Mouse (Mus musculus) MEL (cell line): ENCODE data around the gene Narf. TPM values are rescaled to one million over a fixed set of nuclear protein-coding genes. Genes with fewer than 3 reads are reported as not detected.

ENCODE experiments used
- DNase-seq: peaks from one replicate; pipeline ENCODE4 v3.0.0; 2011; ENCODE audit warnings: low read depth, low spot score
- H3K27ac ChIP-seq: 2 replicates; pipeline ENCODE4 v1.5.1; 2012; ENCODE audit warnings: low read depth, mild to moderate bottlenecking, control low read depth, low read length, moderate library complexity; ENCODE audit not compliant: control insufficient read depth
- H3K27me3 ChIP-seq, 2 experiments: fragments of 150-350 bp in 1 of 2; sonication (generic) in 1 of 2; 2 replicates each; pipeline ENCODE4 v1.6.1; 2012; ENCODE audit warnings: low read length in 2 of 2, mild to moderate bottlenecking in 2 of 2, improper control_type of control experiment in 1 of 2, moderate library complexity in 1 of 2; ENCODE audit not compliant: insufficient read depth in 2 of 2, control insufficient read depth in 1 of 2
- H3K36me3 ChIP-seq, 2 experiments: 2 replicates each; pipeline ENCODE4 v1.6.1; 2012 to 2014; ENCODE audit warnings: low read length in 2 of 2, improper control_type of control experiment in 1 of 2, inconsistent platforms in 1 of 2, mild to moderate bottlenecking in 1 of 2; ENCODE audit not compliant: insufficient read depth in 2 of 2, control insufficient read depth in 1 of 2
- H3K4me1 ChIP-seq, 2 experiments: fragments of 150-350 bp in 1 of 2; sonication (generic) in 1 of 2; 2 replicates each; pipeline ENCODE4 v1.6.1; 2012; ENCODE audit warnings: low read length in 2 of 2, improper control_type of control experiment in 1 of 2, mild to moderate bottlenecking in 1 of 2; ENCODE audit not compliant: insufficient read depth in 2 of 2, control insufficient read depth in 1 of 2
- H3K4me3 ChIP-seq, 2 experiments: fragments of 150-350 bp in 1 of 2; sonication (generic) in 1 of 2; 2 replicates each; pipeline ENCODE4 v1.5.1; 2012; ENCODE audit warnings: low read depth in 2 of 2, low read length in 2 of 2, mild to moderate bottlenecking in 2 of 2, moderate library complexity in 2 of 2, control low read depth in 1 of 2, improper control_type of control experiment in 1 of 2; ENCODE audit not compliant: control insufficient read depth in 1 of 2, insufficient read depth in 1 of 2
- H3K79me2 ChIP-seq: 2 replicates; pipeline ENCODE4 v1.6.1; 2012; ENCODE audit warnings: mild to moderate bottlenecking, low read length, moderate library complexity; ENCODE audit not compliant: control insufficient read depth, poor library complexity, insufficient read depth
- H3K9ac ChIP-seq: 2 replicates; pipeline ENCODE4 v1.6.1; 2012; ENCODE audit warnings: low read depth, mild to moderate bottlenecking, control low read depth, low read length, moderate library complexity; ENCODE audit not compliant: control insufficient read depth, poor library complexity, severe bottlenecking
- H3K9me3 ChIP-seq: fragments of 150-350 bp; sonication (generic); replicated peaks from 2 replicates; pipeline ENCODE4 v1.6.1; 2012; ENCODE audit warnings: mild to moderate bottlenecking, low read length, improper control_type of control experiment, moderate library complexity; ENCODE audit not compliant: insufficient read depth
- BHLHE40 ChIP-seq: IDR thresholded peaks from 2 replicates; pipeline ENCODE4 v1.6.1; 2012; ENCODE audit warnings: low read depth, mild to moderate bottlenecking, inconsistent platforms, low read length, improper control_type of control experiment, borderline replicate concordance
- CHD1 ChIP-seq: IDR thresholded peaks from 2 replicates; pipeline ENCODE4 v1.6.1; 2012; ENCODE audit warnings: low read depth, mild to moderate bottlenecking, inconsistent platforms, low read length, improper control_type of control experiment
- CHD2 ChIP-seq: IDR thresholded peaks from 2 replicates; pipeline ENCODE4 v1.6.1; 2011; ENCODE audit warnings: low read length, improper control_type of control experiment
- CTCF ChIP-seq, 3 experiments: IDR thresholded peaks in 2 of 3; conservative IDR thresholded peaks in 1 of 3; 2 replicates each; pipeline ENCODE4 v1.5.1; 2011 to 2012; ENCODE audit warnings: low read length in 3 of 3, low read depth in 2 of 3, mild to moderate bottlenecking in 2 of 3, improper control_type of control experiment in 1 of 3, inconsistent platforms in 1 of 3, mixed read lengths in 1 of 3, moderate library complexity in 1 of 3; ENCODE audit not compliant: control insufficient read depth in 1 of 3, insufficient read depth in 1 of 3, poor library complexity in 1 of 3, severe bottlenecking in 1 of 3
- E2F4 ChIP-seq: IDR thresholded peaks from 2 replicates; pipeline ENCODE4 v1.6.1; 2011; ENCODE audit warnings: low read depth, low read length, improper control_type of control experiment, borderline replicate concordance
- ELF1 ChIP-seq: IDR thresholded peaks from 2 replicates; pipeline ENCODE4 v1.6.1; 2014; ENCODE audit warnings: low read depth, mild to moderate bottlenecking, inconsistent platforms, low read length, improper control_type of control experiment, moderate library complexity
- EP300 ChIP-seq, 2 experiments: IDR thresholded peaks; 2 replicates each; pipeline ENCODE4 v1.6.1; 2011; ENCODE audit warnings: improper control_type of control experiment in 2 of 2, low read length in 2 of 2, low read depth in 1 of 2, mild to moderate bottlenecking in 1 of 2
- ETS1 ChIP-seq: IDR thresholded peaks from 2 replicates; pipeline ENCODE4 v1.6.1; 2012; ENCODE audit warnings: low read depth, mild to moderate bottlenecking, inconsistent platforms, low read length, improper control_type of control experiment, moderate library complexity
- GABPA ChIP-seq: IDR thresholded peaks from 2 replicates; pipeline ENCODE4 v1.6.1; 2012; ENCODE audit warnings: low read depth, mild to moderate bottlenecking, inconsistent platforms, low read length, improper control_type of control experiment, moderate library complexity
- GATA1 ChIP-seq: IDR thresholded peaks from 2 replicates; pipeline ENCODE4 v1.6.1; 2011; ENCODE audit warnings: low read depth, low read length, improper control_type of control experiment
- HCFC1 ChIP-seq: IDR thresholded peaks from 2 replicates; pipeline ENCODE4 v1.6.1; 2012; ENCODE audit warnings: low read depth, mild to moderate bottlenecking, inconsistent platforms, low read length, improper control_type of control experiment, moderate library complexity
- JUND ChIP-seq: IDR thresholded peaks from 2 replicates; pipeline ENCODE4 v1.6.1; 2011; ENCODE audit warnings: low read depth, mild to moderate bottlenecking, improper control_type of control experiment, low read length
- KAT2A ChIP-seq: conservative IDR thresholded peaks from 2 replicates; pipeline ENCODE4 v1.6.1; 2012; ENCODE audit warnings: low read depth, low read length, improper control_type of control experiment, inconsistent platforms
- MAFK ChIP-seq: IDR thresholded peaks from 2 replicates; pipeline ENCODE4 v1.6.1; 2011; ENCODE audit warnings: low read depth, mild to moderate bottlenecking, low read length, improper control_type of control experiment, borderline replicate concordance
- MAX ChIP-seq: IDR thresholded peaks from 2 replicates; pipeline ENCODE4 v1.6.1; 2011; ENCODE audit warnings: low read length, improper control_type of control experiment
- MAZ ChIP-seq: IDR thresholded peaks from 2 replicates; pipeline ENCODE4 v1.6.1; 2012; ENCODE audit warnings: low read depth, mild to moderate bottlenecking, inconsistent platforms, low read length, improper control_type of control experiment
- MEF2A ChIP-seq: IDR thresholded peaks from 2 replicates; pipeline ENCODE4 v1.6.1; 2014; ENCODE audit warnings: low read depth, mild to moderate bottlenecking, inconsistent platforms, low read length, improper control_type of control experiment; ENCODE audit not compliant: poor library complexity, insufficient replicate concordance, severe bottlenecking; ENCODE audit errors: extremely low read depth
- MXI1 ChIP-seq: IDR thresholded peaks from 2 replicates; pipeline ENCODE4 v1.6.1; 2011; ENCODE audit warnings: mild to moderate bottlenecking, low read depth, low read length, improper control_type of control experiment
- MYC ChIP-seq: IDR thresholded peaks from 2 replicates; pipeline ENCODE4 v1.6.1; 2011; ENCODE audit warnings: low read depth, mild to moderate bottlenecking, low read length, improper control_type of control experiment, moderate library complexity
- NELFE ChIP-seq: IDR thresholded peaks from 2 replicates; pipeline ENCODE4 v1.6.1; 2011; ENCODE audit warnings: low read depth, low read length, improper control_type of control experiment
- POLR2A ChIP-seq, 2 experiments: IDR thresholded peaks; 2 replicates each; pipeline ENCODE4 v1.6.1; 2011 to 2012; ENCODE audit warnings: low read length in 2 of 2, mild to moderate bottlenecking in 2 of 2, control low read depth in 1 of 2, improper control_type of control experiment in 1 of 2, low read depth in 1 of 2, moderate library complexity in 1 of 2; ENCODE audit not compliant: control insufficient read depth in 1 of 2, insufficient read depth in 1 of 2, poor library complexity in 1 of 2
- POLR2AphosphoS2 ChIP-seq: IDR thresholded peaks from 2 replicates; pipeline ENCODE4 v1.6.1; 2011; ENCODE audit warnings: low read length, improper control_type of control experiment
- POLR2AphosphoS5 ChIP-seq: IDR thresholded peaks from 2 replicates; pipeline ENCODE4 v1.6.1; 2012; ENCODE audit warnings: low read depth, borderline replicate concordance, mild to moderate bottlenecking, inconsistent platforms, low read length, moderate library complexity, mixed read lengths
- RAD21 ChIP-seq: IDR thresholded peaks from 2 replicates; pipeline ENCODE4 v1.6.1; 2011; ENCODE audit warnings: mild to moderate bottlenecking, low read depth, low read length, improper control_type of control experiment
- RCOR1 ChIP-seq: IDR thresholded peaks from 2 replicates; pipeline ENCODE4 v1.6.1; 2012; ENCODE audit warnings: low read depth, mild to moderate bottlenecking, inconsistent platforms, low read length, improper control_type of control experiment
- SIN3A ChIP-seq: IDR thresholded peaks from 2 replicates; pipeline ENCODE4 v1.6.1; 2012; ENCODE audit warnings: low read length, improper control_type of control experiment, inconsistent platforms
- SMC3 ChIP-seq: IDR thresholded peaks from 2 replicates; pipeline ENCODE4 v1.6.1; 2011; ENCODE audit warnings: low read depth, low read length, improper control_type of control experiment
- TAL1 ChIP-seq: IDR thresholded peaks from 2 replicates; pipeline ENCODE4 v1.6.1; 2012; ENCODE audit warnings: mild to moderate bottlenecking, inconsistent platforms, low read length, moderate library complexity, mixed read lengths
- TBP ChIP-seq: IDR thresholded peaks from 2 replicates; pipeline ENCODE4 v1.8.0; 2011; ENCODE audit warnings: low read depth, low read length, improper control_type of control experiment
- TCF12 ChIP-seq: IDR thresholded peaks from 2 replicates; pipeline ENCODE4 v1.6.1; 2014; ENCODE audit warnings: low read depth, mild to moderate bottlenecking, inconsistent platforms, low read length, improper control_type of control experiment, moderate library complexity
- UBTF ChIP-seq: IDR thresholded peaks from 2 replicates; pipeline ENCODE4 v1.6.1; 2012; ENCODE audit warnings: low read depth, mild to moderate bottlenecking, inconsistent platforms, low read length, improper control_type of control experiment, moderate library complexity, borderline replicate concordance; ENCODE audit not compliant: insufficient read depth
- USF1 ChIP-seq: IDR thresholded peaks from 2 replicates; pipeline ENCODE4 v1.6.1; 2014; ENCODE audit warnings: low read depth, mild to moderate bottlenecking, inconsistent platforms, low read length, improper control_type of control experiment, moderate library complexity
- USF2 ChIP-seq, 2 experiments: IDR thresholded peaks; 2 replicates each; pipeline ENCODE4 v1.6.1; 2011 to 2012; ENCODE audit warnings: improper control_type of control experiment in 2 of 2, low read length in 2 of 2, borderline replicate concordance in 1 of 2, inconsistent platforms in 1 of 2, low read depth in 1 of 2, mild to moderate bottlenecking in 1 of 2; ENCODE audit not compliant: insufficient read depth in 1 of 2
- ZC3H11A ChIP-seq: IDR thresholded peaks from 2 replicates; pipeline ENCODE4 v1.6.1; 2012; ENCODE audit warnings: low read depth, mild to moderate bottlenecking, inconsistent platforms, low read length, improper control_type of control experiment
- ZKSCAN1 ChIP-seq: IDR thresholded peaks from 2 replicates; pipeline ENCODE4 v1.6.1; 2012; ENCODE audit warnings: low read depth, mild to moderate bottlenecking, inconsistent platforms, low read length, improper control_type of control experiment, moderate library complexity
- ZMIZ1 ChIP-seq: IDR thresholded peaks from 2 replicates; pipeline ENCODE4 v1.6.1; 2012; ENCODE audit warnings: low read depth, mild to moderate bottlenecking, inconsistent platforms, low read length, improper control_type of control experiment, moderate library complexity
- ZNF384 ChIP-seq: IDR thresholded peaks from 2 replicates; pipeline ENCODE4 v1.6.1; 2012; ENCODE audit warnings: low read depth, mild to moderate bottlenecking, inconsistent platforms, low read length, improper control_type of control experiment
- polyA plus RNA-seq, 2 experiments: library from polyadenylated mRNA; stranded (reverse) in 1 of 2; unstranded in 1 of 2; fragments of >175 nt in 1 of 2; fragments of >200 nt in 1 of 2; gene quantifications; 2 replicates each; pipeline versions ENCODE4 v1.2.1 to v1.2.4; 2012; ENCODE audit warnings: low replicate concordance in 2 of 2, low read depth in 1 of 2; ENCODE audit not compliant: insufficient read length in 2 of 2, insufficient read depth in 1 of 2, missing spikeins in 1 of 2
- total RNA-seq: library from RNA; depleted of rRNA; stranded (reverse); fragments of 300-350 nt; gene quantifications from 2 replicates; pipeline ENCODE4 v1.2.3, GENCODE M21; 2012

Gene Narf
- total and polyA plus RNA-seq, 3 experiments, result 31.9 to 44.9 TPM; not detected in 1

GRCm38 (mm10) chr11:121235475-121236238, 1.4 kb upstream of the Narf start:
- peak overlapping the region; percentile 42 to 87 for H3K4me3 ChIP-seq
- peaks cover 28 to 43% of the 10 kb centered on the region in 2 experiments for H3K4me1 ChIP-seq

GRCm38 (mm10) chr11:121237345-121238128, 484 bp downstream of the Narf start:
- peak overlapping the region; percentile 85 to 94 for H3K4me3 ChIP-seq
- peaks cover 25 to 30% of the 10 kb centered on the region in 2 experiments for H3K4me1 ChIP-seq
- H3K36me3 ChIP-seq, result peaks cover 6 to 53% of the 10 kb centered on the region in 2 experiments
- peaks cover 10% of the 10 kb centered on the region for H3K79me2 ChIP-seq
- no peaks in the 10 kb centered on the region for H3K27me3 ChIP-seq
- no peaks in the 10 kb centered on the region for H3K9me3 ChIP-seq
- peak; percentile 87 for DNase-seq
- peak overlapping the region; percentile 97 for H3K27ac ChIP-seq
- peak overlapping the region; percentile 80 for H3K9ac ChIP-seq
- TF ChIP-seq MAFK, result no peak
- TF ChIP-seq JUND, result no peak
- no peak for TF ChIP-seq UBTF
- TF ChIP-seq POLR2AphosphoS2, result no peak
- TF ChIP-seq TAL1, result no peak
- peak; percentile 78; the same call in 1 of the 2 replicates for TF ChIP-seq CHD1
- TF ChIP-seq KAT2A, result no peak
- peak; percentile 86 for TF ChIP-seq BHLHE40
- TF ChIP-seq ELF1, result peak; percentile 62
- no peak for TF ChIP-seq RCOR1
- no peak for TF ChIP-seq MAZ
- TF ChIP-seq ZMIZ1, result 0 out of 2 replicates have a peak, but pooled peaks have one; percentile 29
- TF ChIP-seq ZKSCAN1, result no peak

More at GRCm38 (mm10) chr11:121235475-121236238, 1.4 kb upstream of the Narf start:
- Histone ChIP-seq H3K79me2 (peaks cover 10% of the 10 kb centered on the region), H3K27ac (peak overlapping the region; percentile 85), H3K36me3 (peaks cover under 1 to 60% of the 10 kb centered on the region in 2 experiments; a peak in 2 of 4 replicates), H3K9me3 (no peaks in the 10 kb centered on the region), H3K9ac (peak overlapping the region; percentile 66), H3K27me3 (no peaks in the 10 kb centered on the region)
- no peak for TF ChIP-seq POLR2AphosphoS5
- TF ChIP-seq MEF2A, result no peak
- TF ChIP-seq MYC, result peak; percentile 81; the same call in 1 of the 2 replicates
- TF ChIP-seq MAZ, result 0 out of 2 replicates have a peak, but pooled peaks have one; percentile 12
- peak; percentile 89; the same call in 1 of the 2 replicates for TF ChIP-seq CHD1
- TF ChIP-seq MAX, result peak; percentile 68
- peak; percentile 51; the same call in 1 of the 2 replicates for TF ChIP-seq USF1
- no peak for TF ChIP-seq KAT2A
- peak; percentile 69 for TF ChIP-seq HCFC1
- peak; percentile 42; the same call in 1 of the 2 replicates for TF ChIP-seq TBP
- TF ChIP-seq ZC3H11A, result peak; percentile 36; the same call in 1 of the 2 replicates
- peak; percentile 42; the same call in 1 of the 2 replicates for TF ChIP-seq NELFE
- no peak for TF ChIP-seq RCOR1
- TF ChIP-seq SMC3, result peak; percentile 42
- peak; percentile 40; the same call in 1 of the 2 replicates for TF ChIP-seq ETS1
- TF ChIP-seq JUND, result no peak
- 0 out of 2 replicates have a peak, but pooled peaks have one; percentile 12 for TF ChIP-seq BHLHE40
- no peak for TF ChIP-seq CHD2
- TF ChIP-seq POLR2A (IDR thresholded peaks at IDR 0.05; ENCODE audit: control insufficient read depth in 1 of 2, insufficient read depth in 1 of 2, low read depth in 1 of 2, low read length in 2 of 2, poor library complexity in 1 of 2), result peak in 1 of 2 experiments; percentile 50; a peak in 1 of 4 replicates
- TF ChIP-seq GATA1, result 0 out of 2 replicates have a peak, but pooled peaks have one; percentile 9
- peak; percentile 86 for TF ChIP-seq SIN3A
- peak; percentile 87 to 92 (median 91) for TF ChIP-seq CTCF (IDR thresholded peaks at IDR 0.05 in 2 of 3, conservative IDR thresholded peaks at IDR 0.05 in 1 of 3; ENCODE audit: control insufficient read depth in 1 of 3, insufficient read depth in 1 of 3, low read depth in 2 of 3, low read length in 3 of 3, poor library complexity in 1 of 3, severe bottlenecking in 1 of 3)
- no peak for TF ChIP-seq EP300 (IDR thresholded peaks at IDR 0.05; ENCODE audit: low read depth in 1 of 2, low read length in 2 of 2)
- TF ChIP-seq MXI1, result peak; percentile 85
- TF ChIP-seq E2F4, result peak; percentile 80; the same call in 1 of the 2 replicates
- 0 out of 2 replicates have a peak, but pooled peaks have one; percentile 21 for TF ChIP-seq ELF1
- no peak for TF ChIP-seq MAFK
- no peak for TF ChIP-seq GABPA
- no peak for TF ChIP-seq ZNF384
- TF ChIP-seq RAD21, result peak; percentile 67
- TF ChIP-seq TAL1, result no peak
- TF ChIP-seq TCF12, result no peak; the same call in 1 of the 2 replicates
- TF ChIP-seq POLR2AphosphoS2, result no peak
- TF ChIP-seq USF2 (IDR thresholded peaks at IDR 0.05; ENCODE audit: borderline replicate concordance in 1 of 2, insufficient read depth in 1 of 2, low read depth in 1 of 2, low read length in 2 of 2), result no peak
- TF ChIP-seq ZMIZ1, result no peak
- peak; percentile 94 for DNase-seq
